Mouse (Mus musculus): ENCODE results near the gene Abhd4.

Abhd4 gene

DNA sequence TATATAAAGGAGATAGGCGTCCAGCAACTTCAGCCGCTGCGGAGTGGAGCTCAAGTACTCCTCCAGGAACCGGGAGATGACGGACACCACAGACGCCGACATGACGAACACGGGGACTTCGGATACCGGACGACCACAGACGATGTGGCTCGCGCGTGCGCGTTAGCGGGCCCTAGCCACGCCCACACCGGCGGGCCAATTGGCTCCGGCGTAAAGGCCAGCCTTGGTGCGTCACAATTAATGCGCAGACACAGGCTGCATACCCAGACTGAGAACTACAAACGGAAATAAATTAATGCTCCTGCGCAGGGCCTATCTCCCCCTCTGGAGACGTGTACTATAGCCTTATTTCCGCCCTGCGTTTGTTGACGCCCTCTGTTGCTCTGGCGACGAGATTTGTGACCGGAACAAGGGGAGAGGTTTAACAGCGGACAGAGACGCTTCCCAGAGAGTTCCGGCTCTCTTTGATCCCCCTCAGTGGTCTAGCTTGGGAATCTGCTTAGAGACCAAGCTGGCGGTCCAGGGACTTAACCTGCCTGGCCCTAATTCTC, at the start of gene Abhd4, which contains the start of gene Dad1:
Abhd4 (plus strand) TSS at position 448 of the 551 bp plus-strand sequence.
Dad1 (minus strand) TSS at position 364 of the 551 bp plus-strand sequence.
- peak; percentile 96 to 97 for DNase-seq (ENCODE audit: low spot score in 2 of 2)

GRCm38 (mm10) chr14:54204311-54204710, 49.7 kb upstream of the Abhd4 start:
- no peak for DNase-seq (ENCODE audit: low spot score in 2 of 2)

DNA sequence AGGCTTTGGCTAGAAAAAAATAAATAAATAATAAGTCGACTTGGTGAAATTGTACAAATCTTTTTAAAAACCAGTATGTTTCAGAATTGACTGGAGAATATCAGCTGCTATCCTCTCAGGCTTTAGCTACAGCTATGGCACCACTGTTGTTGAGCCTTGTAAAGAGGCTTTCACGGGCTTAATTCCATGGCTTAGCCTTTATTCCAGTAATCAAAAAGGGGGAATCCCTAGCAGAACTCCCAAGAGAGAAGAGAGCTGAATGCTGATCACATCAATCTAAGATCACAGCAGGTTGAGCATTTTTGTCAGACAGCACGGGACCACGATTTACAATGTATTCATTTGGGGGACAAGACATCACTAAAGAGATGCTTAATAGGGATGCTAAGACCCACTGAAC, 49.2 kb upstream of the Abhd4 start:
- no peak for DNase-seq (ENCODE audit: low spot score in 2 of 2)

DNA sequence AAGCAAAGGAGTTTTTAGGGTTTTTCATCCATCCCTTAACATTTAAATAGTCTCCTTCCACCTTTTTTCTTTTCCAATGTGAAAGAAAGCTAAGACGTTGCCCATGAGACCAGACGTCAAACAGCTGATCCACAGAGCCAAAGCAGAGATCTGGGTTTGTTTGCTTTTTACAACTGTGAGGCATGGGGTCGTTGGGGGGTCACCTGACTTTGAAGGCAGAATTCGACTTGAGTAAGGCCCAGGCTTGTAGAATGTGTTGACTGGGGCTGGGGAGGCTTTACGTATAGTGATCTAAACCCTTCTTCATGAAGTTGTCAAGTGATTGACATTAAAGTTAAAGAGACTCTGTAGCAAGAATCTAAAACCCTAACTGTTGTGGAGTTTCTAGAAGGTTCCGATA, 48.1 kb upstream of the Abhd4 start:
- no peak for DNase-seq (ENCODE audit: low spot score in 2 of 2)

DNA sequence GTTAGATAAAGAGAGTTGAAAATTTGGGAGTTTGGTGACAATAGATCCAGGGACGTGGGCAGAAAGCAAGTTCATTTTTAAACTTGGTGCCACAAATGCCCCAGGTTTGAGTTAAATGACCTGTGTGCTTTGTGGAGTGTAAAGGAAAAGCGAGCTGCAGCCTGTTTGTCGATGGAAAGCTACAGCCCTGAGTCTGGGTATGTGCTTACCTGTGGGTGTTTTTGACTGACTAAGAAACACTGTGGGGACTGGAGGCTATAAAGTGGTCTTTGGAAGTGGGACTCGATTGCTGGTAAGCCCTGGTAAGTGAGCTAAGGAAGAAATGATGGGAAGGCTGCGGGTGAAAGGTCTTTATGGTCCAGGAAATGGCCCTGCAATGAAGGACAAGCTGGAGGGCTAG, 47.7 kb upstream of the Abhd4 start:
- no peak for DNase-seq (ENCODE audit: low spot score in 2 of 2)

GRCm38 (mm10) chr14:54206750-54207550, 47.0 kb upstream of the Abhd4 start:
- DNase-seq (ENCODE audit: low spot score in 2 of 2) = no peak

GRCm38 (mm10) chr14:54207924-54208323, 46.1 kb upstream of the Abhd4 start:
- no peak for DNase-seq (ENCODE audit: low spot score in 2 of 2)

GRCm38 (mm10) chr14:54208741-54209140, 45.2 kb upstream of the Abhd4 start:
- no peak for DNase-seq (ENCODE audit: low spot score in 2 of 2)

- DNase-seq (ENCODE audit: low spot score in 2 of 2) = no peak
Observed at GRCm38 (mm10) chr14:54209932-54210331, 44.1 kb upstream of the Abhd4 start.

GRCm38 (mm10) chr14:54210401-54210800, 43.6 kb upstream of the Abhd4 start:
- no peak for DNase-seq (ENCODE audit: low spot score in 2 of 2)

DNA sequence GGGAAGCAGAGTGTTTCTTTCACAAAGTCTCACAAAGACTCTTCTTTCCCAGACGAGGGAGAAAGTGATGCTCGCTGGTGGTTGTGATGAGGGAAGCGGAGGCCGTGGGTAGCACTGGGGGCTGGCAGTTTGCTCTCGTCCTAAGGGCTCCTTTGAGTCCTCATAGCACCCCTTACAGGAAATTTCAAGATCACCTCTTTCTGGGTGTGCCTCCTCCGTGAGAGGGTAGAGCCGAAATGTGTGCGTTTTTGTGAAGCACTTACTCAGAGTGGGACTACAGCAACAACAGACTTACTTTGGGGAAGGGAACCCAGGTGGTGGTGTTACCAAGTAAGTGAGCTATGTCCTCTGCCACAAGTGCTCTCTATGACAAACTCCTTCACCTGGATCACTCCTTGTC, 42.8 kb upstream of the Abhd4 start:
- no peak for DNase-seq (ENCODE audit: low spot score in 2 of 2)

GRCm38 (mm10) chr14:54211755-54212154, 42.2 kb upstream of the Abhd4 start:
- DNase-seq (ENCODE audit: low spot score in 2 of 2) = no peak

GRCm38 (mm10) chr14:54213734-54214133, 40.3 kb upstream of the Abhd4 start:
- no peak for DNase-seq (ENCODE audit: low spot score in 2 of 2)

GRCm38 (mm10) chr14:54214477-54214876, 39.5 kb upstream of the Abhd4 start:
- no peak for DNase-seq (ENCODE audit: low spot score in 2 of 2)

DNA sequence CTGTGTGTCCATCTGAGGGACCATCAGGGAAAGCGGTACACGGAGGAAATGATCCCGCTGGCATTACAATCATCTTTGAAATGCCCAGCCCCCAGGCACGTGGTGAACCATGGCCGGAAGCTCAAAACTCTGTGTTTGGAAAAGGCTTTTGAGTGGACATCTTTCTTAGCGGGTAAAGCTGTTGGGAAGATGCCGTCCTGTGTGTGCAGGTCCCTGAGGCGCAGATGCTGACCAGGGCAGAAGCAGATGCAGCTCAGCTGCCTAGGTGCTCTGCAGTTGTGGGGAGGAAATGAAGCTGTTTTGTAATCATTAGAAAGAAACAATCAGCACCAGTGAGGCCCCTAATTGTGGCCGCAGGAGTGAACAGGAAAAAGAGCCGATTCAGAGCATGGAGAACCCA, 39.1 kb upstream of the Abhd4 start:
- DNase-seq (ENCODE audit: low spot score in 2 of 2) = no peak

DNA sequence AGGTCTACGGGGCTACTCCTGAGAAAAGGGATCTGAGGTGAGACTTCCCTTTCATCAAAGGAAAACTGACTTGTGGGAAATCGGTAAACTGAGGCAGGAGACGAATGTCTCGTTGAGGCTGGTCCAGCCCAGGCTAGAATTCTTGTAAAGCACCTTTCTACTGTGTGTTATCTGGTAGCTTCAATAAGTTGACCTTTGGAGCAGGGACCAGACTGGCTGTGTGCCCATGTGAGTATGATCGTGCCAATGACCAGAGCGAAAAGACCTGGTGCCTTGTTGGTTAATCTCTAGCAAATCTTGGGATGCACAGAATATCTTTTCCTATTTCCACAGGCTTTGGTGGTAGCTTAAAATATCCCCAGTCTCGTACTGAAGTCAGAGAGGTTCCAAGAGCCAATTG, 37.9 kb upstream of the Abhd4 start:
- DNase-seq (ENCODE audit: low spot score in 2 of 2) = no peak

- no peak for DNase-seq (ENCODE audit: low spot score in 2 of 2)
Observed at GRCm38 (mm10) chr14:54218233-54218632, 35.8 kb upstream of the Abhd4 start.

GRCm38 (mm10) chr14:54218721-54219120, 35.3 kb upstream of the Abhd4 start:
- no peak for DNase-seq (ENCODE audit: low spot score in 2 of 2)

DNA sequence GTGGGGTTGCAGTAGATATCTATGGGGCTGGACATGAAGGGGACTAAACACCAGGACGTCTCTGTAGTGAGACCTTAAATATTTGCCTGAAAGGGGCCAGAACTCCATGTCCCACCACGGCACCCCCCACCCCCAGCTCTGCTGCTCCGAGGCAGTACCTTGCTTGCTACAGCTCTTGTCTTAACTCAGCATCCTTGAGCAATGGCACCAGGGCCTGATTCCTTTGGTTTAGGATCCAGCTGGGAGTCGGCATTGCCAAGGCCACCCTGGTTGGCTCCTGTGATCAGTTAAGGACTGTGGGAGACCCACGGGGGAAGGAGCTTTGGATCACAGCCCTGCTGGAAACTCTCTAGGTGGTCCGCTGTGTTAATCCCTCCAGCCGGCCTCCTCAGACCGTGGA, 34.7 kb upstream of the Abhd4 start:
- no peak for DNase-seq (ENCODE audit: low spot score in 2 of 2)

DNA sequence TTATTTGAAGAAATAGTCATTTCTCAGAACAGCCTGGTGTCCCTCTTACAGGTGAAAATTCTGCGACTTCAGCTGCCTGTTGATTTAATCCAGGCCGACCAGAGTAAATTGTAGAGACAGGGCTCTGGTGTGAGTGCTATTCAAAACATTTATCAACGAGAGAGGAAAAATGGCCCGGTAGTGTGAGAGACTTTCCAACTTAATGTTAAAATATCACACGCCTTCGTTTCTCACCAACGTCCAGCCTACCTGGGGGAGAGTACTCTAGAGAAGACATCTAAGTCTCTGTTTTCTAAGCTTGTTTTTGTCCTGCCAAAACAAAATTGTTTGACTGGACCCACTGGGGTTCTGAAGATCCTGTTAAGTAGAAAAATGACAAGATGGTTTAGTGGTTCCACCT, 34.1 kb upstream of the Abhd4 start:
- DNase-seq (ENCODE audit: low spot score in 2 of 2) = no peak

DNA sequence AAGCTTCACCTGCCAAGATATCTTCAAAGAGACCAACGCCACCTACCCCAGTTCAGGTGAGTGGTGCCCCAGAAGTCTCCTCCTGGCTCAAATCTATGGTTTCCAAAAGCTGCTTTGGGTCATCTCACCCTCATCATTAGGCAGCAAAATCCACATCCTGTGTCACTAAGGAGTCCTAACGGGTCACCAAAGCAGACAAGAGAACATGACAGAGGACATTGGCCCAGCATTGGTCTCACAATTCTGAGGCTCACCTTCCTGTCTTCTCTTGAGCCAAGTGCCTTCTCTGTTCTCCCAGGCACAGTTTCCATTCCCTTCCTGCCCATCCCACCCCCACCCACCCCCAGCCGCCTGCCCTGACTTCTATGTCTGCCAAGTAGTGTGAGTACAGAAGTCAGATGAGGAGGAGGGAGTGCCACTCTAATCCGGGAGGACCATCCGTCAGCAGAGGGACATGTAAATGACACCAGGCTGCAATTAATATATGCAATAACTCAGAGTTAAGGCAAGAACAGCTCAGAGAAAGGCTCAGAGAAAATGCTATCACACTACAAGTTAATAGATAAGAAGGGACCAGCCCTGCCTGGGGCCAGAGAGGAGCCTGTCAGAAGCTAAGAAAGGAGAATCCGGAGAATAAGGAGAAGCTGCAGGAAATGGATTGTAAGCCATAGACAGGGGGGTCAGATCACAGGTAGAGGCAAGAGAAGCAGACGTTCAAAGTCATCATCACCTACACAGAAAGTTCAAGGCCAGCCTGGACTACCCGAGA, 33.1 kb upstream of the Abhd4 start:
- DNase-seq (ENCODE audit: low spot score in 2 of 2) = no peak

GRCm38 (mm10) chr14:54221641-54222040, 32.3 kb upstream of the Abhd4 start:
- no peak for DNase-seq (ENCODE audit: low spot score in 2 of 2)

GRCm38 (mm10) chr14:54222289-54222727, 31.7 kb upstream of the Abhd4 start:
- DNase-seq (ENCODE audit: low spot score in 2 of 2) = no peak

All from spleen, postnatal 14 days (tissue).